Mouse (Mus musculus): ENCODE measurements around the gene Vsnl1.

Gene Vsnl1

GRCm38 (mm10) chr12:11436497-11437265, at the start of gene Vsnl1:
Gene Vsnl1 (minus strand): TSS chr12:11436613.
- no peak for DNase-seq

- DNase-seq, result no peak
Measured at GRCm38 (mm10) chr12:11456632-11457031, 20.2 kb upstream of the Vsnl1 start.

- DNase-seq, result no peak
Measured at GRCm38 (mm10) chr12:11456213-11456612, 19.8 kb upstream of the Vsnl1 start.

GRCm38 (mm10) chr12:11455549-11456194, 19.3 kb upstream of the Vsnl1 start, which contains the start of gene Rad51ap2:
Gene Rad51ap2 (plus strand): TSS chr12:11456079.
- peak; percentile 65 for DNase-seq

GRCm38 (mm10) chr12:11454146-11454545, 17.7 kb upstream of the Vsnl1 start:
- no peak for DNase-seq

GRCm38 (mm10) chr12:11437907-11438447, 1.6 kb upstream of the Vsnl1 start:
- DNase-seq, result no peak

- peak; percentile 73 for DNase-seq
Measured at GRCm38 (mm10) chr12:11437266-11437906, 973 bp upstream of the Vsnl1 start.

GRCm38 (mm10) chr12:11436023-11436350, 426 bp downstream of the Vsnl1 start:
- DNase-seq, result no peak

GRCm38 (mm10) chr12:11435246-11436022, 979 bp downstream of the Vsnl1 start:
- no peak for DNase-seq

- DNase-seq, result no peak
Measured at GRCm38 (mm10) chr12:11434446-11434845, 2.0 kb downstream of the Vsnl1 start.

GRCm38 (mm10) chr12:11433716-11434115, 2.7 kb downstream of the Vsnl1 start:
- no peak for DNase-seq

GRCm38 (mm10) chr12:11433126-11433525, 3.3 kb downstream of the Vsnl1 start:
- DNase-seq, result no peak

- DNase-seq, result no peak
Measured at GRCm38 (mm10) chr12:11427396-11427795, 9.0 kb downstream of the Vsnl1 start.

- no peak for DNase-seq
Measured at GRCm38 (mm10) chr12:11418112-11418511, 18.3 kb downstream of the Vsnl1 start.

GRCm38 (mm10) chr12:11407679-11408078, 28.7 kb downstream of the Vsnl1 start:
- DNase-seq, result no peak

GRCm38 (mm10) chr12:11398791-11399190, 37.6 kb downstream of the Vsnl1 start:
- DNase-seq, result no peak

- no peak for DNase-seq
Measured at GRCm38 (mm10) chr12:11397029-11397428, 39.4 kb downstream of the Vsnl1 start.

- no peak for DNase-seq
Measured at GRCm38 (mm10) chr12:11395470-11395869, 40.9 kb downstream of the Vsnl1 start.

GRCm38 (mm10) chr12:11392525-11392924, 43.9 kb downstream of the Vsnl1 start:
- no peak for DNase-seq

GRCm38 (mm10) chr12:11391244-11391949, 45.0 kb downstream of the Vsnl1 start:
- DNase-seq, result no peak

GRCm38 (mm10) chr12:11389141-11389540, 47.3 kb downstream of the Vsnl1 start:
- DNase-seq, result no peak

- no peak for DNase-seq
Measured at GRCm38 (mm10) chr12:11384754-11385153, 51.7 kb downstream of the Vsnl1 start.

Measured in thymus, postnatal 4 days (tissue).